ENCODE assay signal across 21 mouse cellular contexts in the genomic region with DNA sequence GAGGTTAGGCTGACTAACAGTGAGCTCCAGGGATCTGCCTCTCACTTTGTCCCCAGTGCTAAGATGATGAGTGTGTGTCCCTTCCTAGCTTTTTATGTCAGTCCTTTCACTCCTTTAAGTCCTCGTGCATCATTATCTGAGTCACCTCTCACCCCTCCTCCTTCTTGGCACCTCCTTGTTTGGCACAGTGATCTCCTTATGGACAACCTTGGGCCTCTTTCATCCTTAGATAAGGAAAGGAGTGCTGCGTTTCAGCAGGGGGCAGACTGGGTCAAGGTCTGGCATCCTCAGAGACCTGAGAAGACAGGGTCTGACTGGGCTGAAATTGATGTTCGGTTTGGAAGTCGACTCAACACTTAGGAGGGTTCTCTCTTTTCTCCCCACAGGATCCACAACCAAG.
DNase-seq lines count a peak whose midpoint lies in the region; ATAC-seq and TF ChIP-seq lines count a peak whose summit lies in the region.
"Had no signal": no experiment of that assay in that cellular context is flagged by ENCODE, and none has a peak within 500 bp of the region (broad histone marks: within the 10 kb centered on the region; RNA-seq: fewer than 3 reads in every experiment).

No protein-coding gene starts in this region.

- no peak overlapping the region for H3K4me3 ChIP-seq in hindbrain, embryonic 10.5 days
- no peak overlapping the region for H3K4me3 ChIP-seq in hindbrain, embryonic 14.5 days (replicated peaks; ENCODE audit: low read length)
- H3K4me3 ChIP-seq in lung, postnatal 0 days (ENCODE audit: low read depth, low read length): no peak overlapping the region
- no peak overlapping the region for H3K4me3 ChIP-seq in small intestine, adult 2 months (ENCODE audit: low read depth, low read length)
- H3K4me3 ChIP-seq: embryonic facial prominence, embryonic 15.5 days; forebrain, embryonic 13.5 days; heart, adult 2 months; heart, embryonic 13.5 days; hindbrain, embryonic 12.5 days had no signal

- no peak overlapping the region for H3K4me2 ChIP-seq in hindbrain, embryonic 14.5 days (replicated peaks)
- no peak overlapping the region for H3K4me2 ChIP-seq in lung, postnatal 0 days (replicated peaks; ENCODE audit: low read depth, low read length)
- H3K4me2 ChIP-seq: embryonic facial prominence, embryonic 15.5 days; forebrain, embryonic 13.5 days; heart, embryonic 13.5 days; hindbrain, embryonic 12.5 days had no signal

- H3K36me3 ChIP-seq in hindbrain, embryonic 10.5 days: no peaks in the 10 kb centered on the region
- no peaks in the 10 kb centered on the region for H3K36me3 ChIP-seq in hindbrain, embryonic 14.5 days (replicated peaks; ENCODE audit: control insufficient read depth, insufficient read depth)
- no peaks in the 10 kb centered on the region for H3K36me3 ChIP-seq in lung, postnatal 0 days (ENCODE audit: insufficient read depth, low read length)
- no peaks in the 10 kb centered on the region for H3K36me3 ChIP-seq in small intestine, adult 2 months (ENCODE audit: control insufficient read depth, insufficient read depth, low read length)
- H3K36me3 ChIP-seq: embryonic facial prominence, embryonic 15.5 days; heart, embryonic 13.5 days; hindbrain, embryonic 12.5 days had no signal

- TF ChIP-seq CTCF in lung, postnatal 0 days (IDR thresholded peaks at IDR 0.05): peak; percentile 15; the same call in 1 of the 2 replicates
- TF ChIP-seq CTCF in small intestine, adult 2 months (IDR thresholded peaks at IDR 0.05; ENCODE audit: extremely low read depth, insufficient read length, insufficient replicate concordance, low read depth, low read length): 0 out of 2 replicates have a peak, but pooled peaks have one; percentile 6

- TF ChIP-seq EP300 in lung, postnatal 0 days (IDR thresholded peaks at IDR 0.05): no peak

- no peak for TF ChIP-seq POLR2A in small intestine, adult 2 months (IDR thresholded peaks at IDR 0.05; ENCODE audit: low read depth, low read length)

- no peaks in the 10 kb centered on the region for H3K9me3 ChIP-seq in hindbrain, embryonic 10.5 days
- no peaks in the 10 kb centered on the region for H3K9me3 ChIP-seq in hindbrain, embryonic 14.5 days (ENCODE audit: control insufficient read depth, low read length)
- H3K9me3 ChIP-seq in lung, postnatal 0 days (ENCODE audit: low read length): no peaks in the 10 kb centered on the region
- H3K9me3 ChIP-seq: embryonic facial prominence, embryonic 15.5 days; forebrain, embryonic 13.5 days; heart, embryonic 13.5 days; hindbrain, embryonic 12.5 days had no signal

- no peak overlapping the region for H3K9ac ChIP-seq in hindbrain, embryonic 14.5 days
- H3K9ac ChIP-seq in lung, postnatal 0 days (replicated peaks; ENCODE audit: low read depth): no peak overlapping the region
- H3K9ac ChIP-seq: embryonic facial prominence, embryonic 15.5 days; forebrain, embryonic 13.5 days; forebrain, postnatal 0 days; heart, embryonic 13.5 days; hindbrain, embryonic 12.5 days had no signal

- DNase-seq in adrenal gland, adult 2 months: peak; percentile 20
- no peak for DNase-seq in adrenal gland, adult 18-20 months (ENCODE audit: low spot score in 2 of 2)
- DNase-seq in hindbrain, embryonic 10.5 days (ENCODE audit: low spot score): no peak
- no peak for DNase-seq in hindbrain, embryonic 14.5 days (ENCODE audit: low spot score)
- no peak for DNase-seq in lung, postnatal 0 days (ENCODE audit: low spot score)
- DNase-seq in lung, postnatal 14 days: no peak
- no peak for DNase-seq in layer of hippocampus, adult 9-11 months
- DNase-seq: cerebellum, adult 8-10 months; cerebellum, postnatal 14 days; forebrain, postnatal 0 days; gastrocnemius, postnatal 14 days; heart, adult 2 months; heart, postnatal 36 days had no signal

- ATAC-seq in hindbrain, embryonic 14.5 days (ENCODE audit: low FRiP score): no peak
- ATAC-seq in lung, postnatal 0 days: no peak
- ATAC-seq: activated CD4-positive, CD25-positive, alpha-beta regulatory T cell, adult 4 months; forebrain, embryonic 13.5 days; forebrain, postnatal 0 days; hindbrain, postnatal 0 days; Patski had no signal

- WGBS in hindbrain, embryonic 10.5 days: 51% methylated on average over 4 of the region's 4 CpGs
- 53% methylated on average over 4 of the region's 4 CpGs for WGBS in hindbrain, embryonic 14.5 days
- WGBS in lung, postnatal 0 days: 50% methylated on average over 4 of the region's 4 CpGs
- WGBS in small intestine, adult 2 months: 39% methylated on average over 4 of the region's 4 CpGs

- peak overlapping the region; percentile 35; the same call in 1 of the 2 replicates for H3K27ac ChIP-seq in hindbrain, embryonic 10.5 days
- H3K27ac ChIP-seq in hindbrain, embryonic 14.5 days: no peak overlapping the region
- no peak overlapping the region for H3K27ac ChIP-seq in lung, postnatal 0 days (ENCODE audit: low read length)
- no peak overlapping the region for H3K27ac ChIP-seq in small intestine, adult 2 months (ENCODE audit: insufficient read depth, low read depth, low read length)
- H3K27ac ChIP-seq: embryonic facial prominence, embryonic 15.5 days; heart, adult 2 months; hindbrain, postnatal 0 days had no signal

- H3K27me3 ChIP-seq in hindbrain, embryonic 10.5 days (ENCODE audit: insufficient read depth, poor library complexity, severe bottlenecking): peaks cover 32% of the 10 kb centered on the region; the same call in 1 of the 2 replicates
- no peaks in the 10 kb centered on the region for H3K27me3 ChIP-seq in hindbrain, embryonic 14.5 days (ENCODE audit: control insufficient read depth, insufficient read depth, low read length)
- no peaks in the 10 kb centered on the region for H3K27me3 ChIP-seq in lung, postnatal 0 days (replicated peaks; ENCODE audit: insufficient read depth, low read length)
- no peaks in the 10 kb centered on the region for H3K27me3 ChIP-seq in small intestine, adult 2 months (ENCODE audit: control insufficient read depth, insufficient read depth, low read length)
- H3K27me3 ChIP-seq: embryonic facial prominence, embryonic 15.5 days; forebrain, embryonic 13.5 days; heart, embryonic 13.5 days; Patski had no signal

- H3K4me1 ChIP-seq in hindbrain, embryonic 10.5 days (replicated peaks): peaks cover 44% of the 10 kb centered on the region
- peaks cover 24% of the 10 kb centered on the region for H3K4me1 ChIP-seq in hindbrain, embryonic 14.5 days (replicated peaks; ENCODE audit: control insufficient read depth, insufficient read depth, low read length)
- no peaks in the 10 kb centered on the region for H3K4me1 ChIP-seq in lung, postnatal 0 days (ENCODE audit: insufficient read depth, low read depth, low read length)
- peaks cover 15% of the 10 kb centered on the region for H3K4me1 ChIP-seq in small intestine, adult 2 months (ENCODE audit: control insufficient read depth, insufficient read depth, insufficient read length, low read length)
